Mouse (Mus musculus) heart, postnatal 0 days (tissue): ENCODE data around the gene Daam2. TPM values are rescaled to one million over a fixed set of nuclear protein-coding genes. Genes with fewer than 3 reads are reported as not detected.

ENCODE experiments used
- ATAC-seq: fragments of 200-750 bp; cut with Nextera tagmentation; 2 replicates; pipeline ENCODE4 v1.8.0; 2017; ENCODE audit warnings: low read depth, moderate number of reproducible peaks, moderate library complexity; ENCODE audit not compliant: insufficient read depth
- DNase-seq: peaks from one replicate; pipeline ENCODE4 v3.0.0-alpha.2; 2016; ENCODE audit warnings: low spot score
- H3K27ac ChIP-seq: fragments of 300-500 bp; sonication (generic); 2 replicates; pipeline ENCODE4 v1.5.1; 2014; ENCODE audit warnings: low read depth, mild to moderate bottlenecking
- H3K27me3 ChIP-seq: fragments of 300-500 bp; sonication (generic); 2 replicates; pipeline ENCODE4 v1.6.1; 2014; ENCODE audit warnings: low read length, mixed read lengths; ENCODE audit not compliant: control insufficient read depth, insufficient read depth
- H3K36me3 ChIP-seq: fragments of 300-500 bp; sonication (generic); replicated peaks from 2 replicates; pipeline ENCODE4 v1.6.1; 2014; ENCODE audit warnings: low read length, mixed read lengths; ENCODE audit not compliant: control insufficient read depth, insufficient read depth
- H3K4me1 ChIP-seq: fragments of 300-500 bp; sonication (generic); 2 replicates; pipeline ENCODE4 v1.6.1; 2014; ENCODE audit warnings: antibody characterized with exemption; ENCODE audit not compliant: control insufficient read depth, insufficient read depth
- H3K4me2 ChIP-seq: fragments of 300-500 bp; sonication (generic); 2 replicates; pipeline ENCODE4 v1.6.1; 2014; ENCODE audit warnings: low read depth, mild to moderate bottlenecking, low read length, moderate library complexity
- H3K4me3 ChIP-seq: fragments of 300-500 bp; sonication (generic); 2 replicates; pipeline ENCODE4 v1.5.1; 2014; ENCODE audit warnings: low read depth, low read length
- H3K9ac ChIP-seq: fragments of 300-500 bp; sonication (generic); replicated peaks from 2 replicates; pipeline ENCODE4 v1.6.1; 2014; ENCODE audit warnings: low read depth, low read length, mixed read lengths
- H3K9me3 ChIP-seq: fragments of 300-500 bp; sonication (generic); replicated peaks from 2 replicates; pipeline ENCODE4 v1.6.1; 2016; ENCODE audit warnings: low read length; ENCODE audit not compliant: control insufficient read depth
- CTCF ChIP-seq: IDR thresholded peaks from 2 replicates; pipeline ENCODE4 v1.5.1; 2016; ENCODE audit warnings: antibody characterized with exemption, control low read depth, low read depth
- EP300 ChIP-seq: IDR thresholded peaks from 2 replicates; pipeline ENCODE4 v1.6.1; 2016; ENCODE audit warnings: antibody characterized with exemption, low read depth
- WGBS: fragments of 180-500 bp; shearing (Covaris S2); extraction: QIAGEN DNeasy Blood & Tissue Kit; methylation state at CpG from one replicate; pipeline ENCODE4 v1.1.7; 2014; 5-methylcytosine and 5-hydroxymethylcytosine counted together
- polyA plus RNA-seq: library from polyadenylated mRNA; unstranded; fragments of >200 nt; fragmentation: Nextera tagmentation; extraction: Ambion mirVana; gene quantifications from 2 replicates; pipeline ENCODE4 v1.2.1, GENCODE M21; 2015
- total RNA-seq: library from RNA; depleted of rRNA; stranded (reverse); fragments of >200 nt; gene quantifications from 2 replicates; pipeline ENCODE4 v1.2.3, GENCODE M21; 2014; ENCODE audit warnings: low replicate concordance

The Daam2 gene
- total and polyA plus RNA-seq, 2 experiments from 2014 or later: 2.4 to 10.5 TPM

DNA sequence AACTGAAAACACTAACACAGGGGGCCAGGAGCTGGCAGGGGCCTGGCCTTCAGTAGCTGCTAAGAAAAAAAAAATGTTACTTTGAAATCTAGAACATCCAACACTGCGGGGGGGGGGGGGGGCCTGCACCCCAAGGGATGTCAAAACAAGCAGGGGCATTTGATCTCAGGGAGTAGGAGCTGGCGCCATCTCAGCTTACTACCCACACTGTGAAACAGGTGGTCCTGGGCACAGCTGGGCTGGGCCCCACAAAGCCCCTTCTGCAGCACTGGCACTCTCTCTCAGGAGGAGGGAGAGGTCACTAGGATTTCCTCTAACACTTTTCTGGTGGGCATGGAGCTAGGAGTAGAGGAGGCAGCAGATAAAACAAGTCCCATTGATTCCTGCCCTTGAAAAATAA, 39.6 kb downstream of the Daam2 start:
- no peaks in the 10 kb centered on the region for H3K9me3 ChIP-seq
- TF ChIP-seq EP300 (no peak), CTCF (no peak)
- ATAC-seq (no peak), DNase-seq (no peak)
- no peak overlapping the region for H3K27ac ChIP-seq
- no peak overlapping the region for H3K4me3 ChIP-seq
- no peak overlapping the region for H3K9ac ChIP-seq
- no peaks in the 10 kb centered on the region for H3K27me3 ChIP-seq
- H3K4me1 ChIP-seq: peaks cover 9% of the 10 kb centered on the region
- 66% methylated on average over 2 of the region's 2 CpGs for WGBS
- no peaks in the 10 kb centered on the region for H3K36me3 ChIP-seq
- H3K4me2 ChIP-seq: no peak overlapping the region

DNA sequence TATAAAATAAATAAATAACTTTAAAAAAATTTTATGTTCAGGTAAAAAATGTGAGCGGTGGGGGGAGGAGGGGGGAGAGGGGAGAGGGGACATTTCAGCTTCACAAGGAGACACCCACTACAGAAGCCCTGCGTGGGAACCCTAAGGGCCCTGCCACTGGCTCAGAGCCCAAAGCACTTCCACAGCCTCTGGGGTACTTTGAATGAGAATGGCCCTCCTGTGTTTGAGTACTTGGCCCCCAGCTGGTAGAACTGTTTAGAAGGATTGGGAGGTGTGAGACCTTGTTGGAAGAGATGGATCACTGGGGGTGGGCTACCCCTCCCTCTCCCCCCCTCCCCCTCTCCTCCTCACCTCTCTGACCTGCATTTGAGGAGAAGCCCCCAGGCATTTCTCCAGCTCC, 41.7 kb downstream of the Daam2 start:
- no peaks in the 10 kb centered on the region for H3K27me3 ChIP-seq
- 46% methylated on average over 2 of the region's 2 CpGs for WGBS
- TF ChIP-seq EP300 (no peak), CTCF (no peak)
- no peak overlapping the region for H3K4me2 ChIP-seq
- DNase-seq: no peak
- no peaks in the 10 kb centered on the region for H3K9me3 ChIP-seq
- no peak overlapping the region for H3K4me3 ChIP-seq
- no peak overlapping the region for H3K9ac ChIP-seq
- no peaks in the 10 kb centered on the region for H3K36me3 ChIP-seq
- peaks cover 18% of the 10 kb centered on the region for H3K4me1 ChIP-seq
- ATAC-seq: no peak
- H3K27ac ChIP-seq: no peak overlapping the region

- H3K4me1 ChIP-seq: peaks cover 19% of the 10 kb centered on the region
- H3K36me3 ChIP-seq: no peaks in the 10 kb centered on the region
- WGBS: 51% methylated on average over 7 of the region's 7 CpGs
- no peak overlapping the region for H3K4me3 ChIP-seq
- H3K9ac ChIP-seq: no peak overlapping the region
- no peak for TF ChIP-seq EP300
- TF ChIP-seq CTCF: no peak
- H3K27ac ChIP-seq: no peak overlapping the region
- no peaks in the 10 kb centered on the region for H3K9me3 ChIP-seq
- DNase-seq: no peak
- no peaks in the 10 kb centered on the region for H3K27me3 ChIP-seq
- ATAC-seq: no peak
- no peak overlapping the region for H3K4me2 ChIP-seq
Measured at GRCm38 (mm10) chr17:49522002-49522401, 42.1 kb downstream of the Daam2 start.

- Histone ChIP-seq H3K4me1 (peaks cover 25% of the 10 kb centered on the region), H3K4me2 (no peak overlapping the region), H3K27me3 (no peaks in the 10 kb centered on the region), H3K36me3 (no peaks in the 10 kb centered on the region), H3K4me3 (no peak overlapping the region), H3K9me3 (no peaks in the 10 kb centered on the region), H3K9ac (no peak overlapping the region), H3K27ac (no peak overlapping the region; the same call in 1 of the 2 replicates)
- TF ChIP-seq EP300 (no peak), CTCF (no peak)
- 73% methylated on average over 6 of the region's 6 CpGs for WGBS
- DNase-seq (no peak), ATAC-seq (no peak)
Measured at GRCm38 (mm10) chr17:49520674-49521073, 43.5 kb downstream of the Daam2 start.

- WGBS: 64% methylated on average over 7 of the region's 7 CpGs
- ATAC-seq (peak; percentile 18; the same call in 1 of the 2 replicates), DNase-seq (no peak)
- TF ChIP-seq EP300 (no peak), CTCF (no peak)
- peaks cover 25% of the 10 kb centered on the region for H3K4me1 ChIP-seq
- H3K9ac ChIP-seq: no peak overlapping the region
- H3K36me3 ChIP-seq: no peaks in the 10 kb centered on the region
- no peaks in the 10 kb centered on the region for H3K9me3 ChIP-seq
- no peak overlapping the region for H3K4me2 ChIP-seq
- H3K27ac ChIP-seq: peak overlapping the region; percentile 16; the same call in 1 of the 2 replicates
- H3K27me3 ChIP-seq: no peaks in the 10 kb centered on the region
- H3K4me3 ChIP-seq: no peak overlapping the region
Measured at GRCm38 (mm10) chr17:49519576-49520247, 44.4 kb downstream of the Daam2 start.

GRCm38 (mm10) chr17:49517091-49517490, 47.1 kb downstream of the Daam2 start:
- Histone ChIP-seq H3K27me3 (no peaks in the 10 kb centered on the region), H3K9me3 (no peaks in the 10 kb centered on the region), H3K27ac (peak overlapping the region; percentile 62), H3K4me1 (peaks cover 28% of the 10 kb centered on the region), H3K4me3 (no peak overlapping the region), H3K36me3 (no peaks in the 10 kb centered on the region), H3K9ac (no peak overlapping the region), H3K4me2 (no peak overlapping the region)
- WGBS: 14% methylated on average over 3 of the region's 3 CpGs
- peak; percentile 43 for DNase-seq
- no peak for TF ChIP-seq EP300
- ATAC-seq: no peak
